Mouse (Mus musculus): ENCODE data around the gene Pnldc1. TPM values are rescaled to one million over a fixed set of nuclear protein-coding genes. Genes with fewer than 3 reads are reported as not detected.

The Pnldc1 gene
- total RNA-seq, 1 experiment: 18.7 TPM

- in situ Hi-C loops (cut with MboI; ENCODE audit: low sequenced_read_pairs in 2 of 2, unreplicated experiment in 2 of 2): no loop called here
- H3K9ac ChIP-seq (ENCODE audit: insufficient read depth, low read depth, low read length, poor library complexity, severe bottlenecking): no peak overlapping the region
- H3K4me1 ChIP-seq (ENCODE audit: control insufficient read depth in 2 of 2, insufficient read depth in 2 of 2, low read length in 2 of 2, poor library complexity in 1 of 2): no peaks in the 10 kb centered on the region
- H3K36me3 ChIP-seq (ENCODE audit: control insufficient read depth, insufficient read depth, low read length, poor library complexity, severe bottlenecking): no peaks in the 10 kb centered on the region
- H3K27ac ChIP-seq (ENCODE audit: insufficient read depth, low read depth, low read length, poor library complexity, severe bottlenecking): no peak overlapping the region
- TF ChIP-seq ZNF384 (IDR thresholded peaks at IDR 0.05; ENCODE audit: low read depth, low read length) (no peak), HCFC1 (IDR thresholded peaks at IDR 0.05; ENCODE audit: borderline replicate concordance, insufficient read depth, low read length) (no peak), ZC3H11A (IDR thresholded peaks at IDR 0.05; ENCODE audit: borderline replicate concordance, low read depth, low read length) (no peak), CHD2 (IDR thresholded peaks at IDR 0.05; ENCODE audit: low read depth, low read length) (no peak), MAFK (IDR thresholded peaks at IDR 0.05; ENCODE audit: insufficient read depth, low read depth, low read length) (no peak)
- H3K9me3 ChIP-seq (ENCODE audit: control insufficient read depth, insufficient read depth, low read depth, low read length): no peaks in the 10 kb centered on the region
- no peak overlapping the region for H3K4me3 ChIP-seq (ENCODE audit: insufficient read depth in 1 of 2, low read depth in 1 of 2, low read length in 2 of 2, poor library complexity in 1 of 2, severe bottlenecking in 1 of 2)
- no peak for DNase-seq (ENCODE audit: low read depth, low spot score)
Measured at GRCm38 (mm10) chr17:12845862-12846261, 64.2 kb downstream of the Pnldc1 start.

DNA sequence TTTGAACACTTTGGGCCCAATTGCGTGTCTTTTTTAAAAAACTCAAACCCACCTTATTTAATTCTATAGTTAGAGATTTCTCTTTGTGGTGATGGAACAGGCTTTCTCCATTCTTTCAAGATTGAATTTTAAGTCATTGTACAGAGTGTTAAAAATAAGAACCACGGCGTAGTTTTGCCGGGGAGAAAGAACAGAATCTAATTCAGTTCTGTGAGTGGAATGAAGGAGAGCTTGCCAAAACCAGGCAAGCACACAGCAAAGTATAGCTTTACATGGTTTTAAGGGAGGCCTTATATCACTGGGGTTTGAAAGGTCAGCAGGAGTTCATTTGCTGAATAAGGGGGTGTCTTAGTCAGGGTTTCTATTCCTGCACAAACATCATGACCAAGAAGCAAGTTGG is 65.5 kb downstream of the Pnldc1 start:
- H3K9ac ChIP-seq (ENCODE audit: insufficient read depth, low read depth, low read length, poor library complexity, severe bottlenecking): no peak overlapping the region
- H3K4me1 ChIP-seq (ENCODE audit: control insufficient read depth in 2 of 2, insufficient read depth in 2 of 2, low read length in 2 of 2, poor library complexity in 1 of 2): no peaks in the 10 kb centered on the region
- no peaks in the 10 kb centered on the region for H3K9me3 ChIP-seq (ENCODE audit: control insufficient read depth, insufficient read depth, low read depth, low read length)
- in situ Hi-C loops (cut with MboI; ENCODE audit: low sequenced_read_pairs in 2 of 2, unreplicated experiment in 2 of 2): no loop called here
- TF ChIP-seq CHD2 (IDR thresholded peaks at IDR 0.05; ENCODE audit: low read depth, low read length): no peak
- no peak for TF ChIP-seq HCFC1 (IDR thresholded peaks at IDR 0.05; ENCODE audit: borderline replicate concordance, insufficient read depth, low read length)
- TF ChIP-seq ZC3H11A (IDR thresholded peaks at IDR 0.05; ENCODE audit: borderline replicate concordance, low read depth, low read length): no peak
- TF ChIP-seq ZNF384 (IDR thresholded peaks at IDR 0.05; ENCODE audit: low read depth, low read length): no peak
- no peak for TF ChIP-seq MAFK (IDR thresholded peaks at IDR 0.05; ENCODE audit: insufficient read depth, low read depth, low read length)
- H3K4me3 ChIP-seq (ENCODE audit: insufficient read depth in 1 of 2, low read depth in 1 of 2, low read length in 2 of 2, poor library complexity in 1 of 2, severe bottlenecking in 1 of 2): no peak overlapping the region
- no peak overlapping the region for H3K27ac ChIP-seq (ENCODE audit: insufficient read depth, low read depth, low read length, poor library complexity, severe bottlenecking)
- no peak for DNase-seq (ENCODE audit: low read depth, low spot score)
- no peaks in the 10 kb centered on the region for H3K36me3 ChIP-seq (ENCODE audit: control insufficient read depth, insufficient read depth, low read length, poor library complexity, severe bottlenecking)

DNA sequence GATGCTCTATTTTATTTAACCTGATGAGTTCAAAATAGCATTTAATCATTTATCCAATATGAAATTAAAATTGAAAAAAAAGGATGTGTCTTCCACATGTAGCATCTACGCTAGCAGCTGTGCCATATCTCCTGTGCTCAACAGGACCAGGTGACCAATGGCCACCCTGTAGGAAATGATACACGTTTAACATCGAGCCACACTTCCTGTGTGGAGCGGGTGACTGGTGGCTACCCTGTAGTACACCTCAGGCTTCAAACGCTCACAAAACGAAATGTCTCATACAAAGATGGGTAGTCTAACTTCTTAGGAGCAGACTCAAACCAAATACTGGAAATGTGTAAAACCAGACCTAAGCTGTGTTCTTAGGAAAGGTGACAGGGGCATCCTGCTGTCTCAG is 66.2 kb downstream of the Pnldc1 start:
- Histone ChIP-seq H3K27ac (ENCODE audit: insufficient read depth, low read depth, low read length, poor library complexity, severe bottlenecking) (no peak overlapping the region), H3K4me3 (ENCODE audit: insufficient read depth in 1 of 2, low read depth in 1 of 2, low read length in 2 of 2, poor library complexity in 1 of 2, severe bottlenecking in 1 of 2) (no peak overlapping the region), H3K9me3 (ENCODE audit: control insufficient read depth, insufficient read depth, low read depth, low read length) (no peaks in the 10 kb centered on the region), H3K36me3 (ENCODE audit: control insufficient read depth, insufficient read depth, low read length, poor library complexity, severe bottlenecking) (no peaks in the 10 kb centered on the region), H3K9ac (ENCODE audit: insufficient read depth, low read depth, low read length, poor library complexity, severe bottlenecking) (no peak overlapping the region), H3K4me1 (ENCODE audit: control insufficient read depth in 2 of 2, insufficient read depth in 2 of 2, low read length in 2 of 2, poor library complexity in 1 of 2) (no peaks in the 10 kb centered on the region)
- TF ChIP-seq CHD2 (IDR thresholded peaks at IDR 0.05; ENCODE audit: low read depth, low read length) (no peak), ZNF384 (IDR thresholded peaks at IDR 0.05; ENCODE audit: low read depth, low read length) (no peak), ZC3H11A (IDR thresholded peaks at IDR 0.05; ENCODE audit: borderline replicate concordance, low read depth, low read length) (no peak), HCFC1 (IDR thresholded peaks at IDR 0.05; ENCODE audit: borderline replicate concordance, insufficient read depth, low read length) (no peak), MAFK (IDR thresholded peaks at IDR 0.05; ENCODE audit: insufficient read depth, low read depth, low read length) (no peak)
- no peak for DNase-seq (ENCODE audit: low read depth, low spot score)
- in situ Hi-C loops (cut with MboI; ENCODE audit: low sequenced_read_pairs in 2 of 2, unreplicated experiment in 2 of 2): no loop called here

- Histone ChIP-seq H3K4me3 (ENCODE audit: insufficient read depth in 1 of 2, low read depth in 1 of 2, low read length in 2 of 2, poor library complexity in 1 of 2, severe bottlenecking in 1 of 2) (no peak overlapping the region), H3K9ac (ENCODE audit: insufficient read depth, low read depth, low read length, poor library complexity, severe bottlenecking) (no peak overlapping the region), H3K4me1 (ENCODE audit: control insufficient read depth in 2 of 2, insufficient read depth in 2 of 2, low read length in 2 of 2, poor library complexity in 1 of 2) (no peaks in the 10 kb centered on the region), H3K9me3 (ENCODE audit: control insufficient read depth, insufficient read depth, low read depth, low read length) (no peaks in the 10 kb centered on the region), H3K27ac (ENCODE audit: insufficient read depth, low read depth, low read length, poor library complexity, severe bottlenecking) (no peak overlapping the region), H3K36me3 (ENCODE audit: control insufficient read depth, insufficient read depth, low read length, poor library complexity, severe bottlenecking) (no peaks in the 10 kb centered on the region)
- in situ Hi-C loops (cut with MboI; ENCODE audit: low sequenced_read_pairs in 2 of 2, unreplicated experiment in 2 of 2): no loop called here
- TF ChIP-seq HCFC1 (IDR thresholded peaks at IDR 0.05; ENCODE audit: borderline replicate concordance, insufficient read depth, low read length) (no peak), ZC3H11A (IDR thresholded peaks at IDR 0.05; ENCODE audit: borderline replicate concordance, low read depth, low read length) (no peak), CHD2 (IDR thresholded peaks at IDR 0.05; ENCODE audit: low read depth, low read length) (no peak), ZNF384 (IDR thresholded peaks at IDR 0.05; ENCODE audit: low read depth, low read length) (no peak), MAFK (IDR thresholded peaks at IDR 0.05; ENCODE audit: insufficient read depth, low read depth, low read length) (no peak)
- no peak for DNase-seq (ENCODE audit: low read depth, low spot score)
Measured at GRCm38 (mm10) chr17:12839475-12840267, 70.4 kb downstream of the Pnldc1 start.

Other genes starting within 250 kb of the Pnldc1 start
- 0.11 and 0.18 TPM in 2 replicates for gene Slc22a1, start 234.4 kb downstream of the Pnldc1 start, total RNA-seq (2012; rRNA removed)
- 91.9 and 168 TPM in 2 replicates for gene Igf2r, start 140.6 kb downstream of the Pnldc1 start, total RNA-seq (2012; rRNA removed)
- gene Mas1, start 42.1 kb downstream of the Pnldc1 start, total RNA-seq (2012; rRNA removed): not detected in 2 replicates
- not detected in 2 replicates for gene Mrgprh, start 34.2 kb downstream of the Pnldc1 start, total RNA-seq (2012; rRNA removed)
- gene Tcp1, start 5.5 kb upstream of the Pnldc1 start, total RNA-seq (2012; rRNA removed): 414 and 519 TPM in 2 replicates
- gene Mrpl18, start 6.1 kb upstream of the Pnldc1 start, total RNA-seq (2012; rRNA removed): 119 and 147 TPM in 2 replicates
- gene Acat3, start 30.4 kb upstream of the Pnldc1 start, total RNA-seq (2012; rRNA removed): 6.4 and 9.1 TPM in 2 replicates
- gene Acat2, start 50.5 kb upstream of the Pnldc1 start, total RNA-seq (2012; rRNA removed): 44.0 and 57.3 TPM in 2 replicates
- 83.8 and 85.6 TPM in 2 replicates for gene Wtap, start 83.9 kb upstream of the Pnldc1 start, total RNA-seq (2012; rRNA removed)
- gene Sod2, start 96.6 kb upstream of the Pnldc1 start, total RNA-seq (2012; rRNA removed): 161 and 199 TPM in 2 replicates
- not detected in 2 replicates for gene Gpr31b, start 142.1 kb upstream of the Pnldc1 start, total RNA-seq (2012; rRNA removed)
- gene Tcp10b, start 150.9 kb upstream of the Pnldc1 start, total RNA-seq (2012; rRNA removed): 0.31 and 0.79 TPM in 2 replicates
- gene Unc93a, start 221.6 kb upstream of the Pnldc1 start, total RNA-seq (2012; rRNA removed): 0.11 and 0.13 TPM in 2 replicates

Measured in ES-E14 (cell line).